Mouse (Mus musculus) left cerebral cortex, postnatal 4 days (tissue): ENCODE measurements around the gene Gm21981. TPM values are rescaled to one million over a fixed set of nuclear protein-coding genes. Genes with fewer than 3 reads are reported as not detected.
"Not testable (repeated sequence)": the region's sequence is repeated elsewhere in the genome, so short reads cannot be mapped to it uniquely, and the experiment has no call there.

Experiments
- DNase-seq: peaks from one replicate; pipeline ENCODE4 v3.0.0-alpha.2; 2022
- intact Hi-C: fragments of 180-260 bp; cut with DNase I; formaldehyde crosslinking; loops from one replicate; pipeline ENCODE4 v1.15.1; 2025
- total RNA-seq, 2 experiments: library from RNA; stranded (reverse); gene quantifications; 2 replicates each; pipeline ENCODE4 v1.2.3; 2021

Gene Gm21981
- total RNA-seq, 2 experiments from 2014 or later: 3.6 to 7.4 TPM

GRCm38 (mm10) chr17:47672311-47673111, 21.7 kb downstream of the Gm21981 start:
- peak; percentile 31 for DNase-seq
- intact Hi-C loops: no loop called here

- DNase-seq: no peak
- intact Hi-C loops: no loop called here
These were observed 22.3 kb downstream of the Gm21981 start for GRCm38 (mm10) chr17:47671988-47672310.

- DNase-seq: no peak
- intact Hi-C loops: no loop called here
These were observed 25.1 kb downstream of the Gm21981 start for GRCm38 (mm10) chr17:47669166-47669565.

- no peak for DNase-seq
- intact Hi-C loops: no loop called here
These were observed 29.8 kb downstream of the Gm21981 start for GRCm38 (mm10) chr17:47664474-47664873.

- DNase-seq: no peak
- intact Hi-C loops: no loop called here
These were observed 31.1 kb downstream of the Gm21981 start for GRCm38 (mm10) chr17:47663009-47663713.

- intact Hi-C loops: no loop called here
- DNase-seq: no peak
These were observed 35.5 kb downstream of the Gm21981 start for GRCm38 (mm10) chr17:47658741-47659243.

GRCm38 (mm10) chr17:47657901-47658300, 36.4 kb downstream of the Gm21981 start:
- no peak for DNase-seq

GRCm38 (mm10) chr17:47655697-47656096, 38.6 kb downstream of the Gm21981 start:
- no peak for DNase-seq
- intact Hi-C loops: no loop called here

More at GRCm38 (mm10) chr17:47657901-47658300, 36.4 kb downstream of the Gm21981 start:
- intact Hi-C loops: no loop called here

- intact Hi-C loops, DNase-seq: not testable (repeated sequence)
These were observed 39.9 kb downstream of the Gm21981 start for GRCm38 (mm10) chr17:47654346-47654745.

- DNase-seq: no peak
- intact Hi-C loops: no loop called here
These were observed 42.3 kb downstream of the Gm21981 start for GRCm38 (mm10) chr17:47651953-47652352.

GRCm38 (mm10) chr17:47648966-47649365, 45.3 kb downstream of the Gm21981 start:
- no peak for DNase-seq
- intact Hi-C loops: no loop called here

GRCm38 (mm10) chr17:47646683-47647082, 47.6 kb downstream of the Gm21981 start:
- peak; percentile 59 for DNase-seq
- intact Hi-C loops: no loop called here

GRCm38 (mm10) chr17:47642992-47643391, 51.3 kb downstream of the Gm21981 start:
- DNase-seq: no peak
- intact Hi-C loops: no loop called here

Other genes with a start within 250 kb of the Gm21981 start
- gene Taf8, start 192.2 kb downstream of the Gm21981 start, total RNA-seq: 10 to 100 TPM; 12.7 to 15.5 TPM
- gene Ccnd3, start 189.4 kb downstream of the Gm21981 start, total RNA-seq: 10 to 100 TPM; 30.1 to 36.2 TPM
- 10 to 100 TPM; 28.6 TPM for gene Bysl, start 83.0 kb downstream of the Gm21981 start, total RNA-seq
- 10 to 100 TPM; 29.2 to 30.3 TPM for gene Med20, start 82.9 kb downstream of the Gm21981 start, total RNA-seq
- gene Gm20517, start 82.9 kb downstream of the Gm21981 start, total RNA-seq: 1 to 10 TPM; 4.8 to 6.6 TPM
- gene Usp49, start 63.8 kb downstream of the Gm21981 start, total RNA-seq: 10 to 100 TPM; 23.3 to 26.2 TPM
- 100 to 1,000 TPM; 179 to 192 TPM for gene Tomm6, start 6.1 kb downstream of the Gm21981 start, total RNA-seq
- gene Frs3, start 5.4 kb downstream of the Gm21981 start, total RNA-seq: 10 to 100 TPM; 32.4 to 35.4 TPM
- 1 to 10 TPM; 2.4 to 6.8 TPM for gene Prickle4, start 281 bp upstream of the Gm21981 start, total RNA-seq
- gene Pgc, start 32.4 kb upstream of the Gm21981 start, total RNA-seq: not detected
- gene Tfeb, start 42.6 kb upstream of the Gm21981 start, total RNA-seq: 1 to 10 TPM; 5.0 to 5.7 TPM
- gene Mdfi, start 140.2 kb upstream of the Gm21981 start, total RNA-seq: 1 to 10 TPM; 2.5 to 3.7 TPM
- 10 to 100 TPM; 78.3 to 89.0 TPM for gene Foxp4, start 230.2 kb upstream of the Gm21981 start, total RNA-seq